Mouse (Mus musculus): ENCODE results near the gene Slc38a10.

Slc38a10 gene

GRCm38 (mm10) chr11:120137625-120138004 lies 13.5 kb downstream of the Slc38a10 start:
- in situ Hi-C loops (cut with MboI), result no loop called here

- in situ Hi-C loops (cut with MboI), result no loop called here
Measured at GRCm38 (mm10) chr11:120136796-120137624, 14.1 kb downstream of the Slc38a10 start.

GRCm38 (mm10) chr11:120136195-120136594 lies 15.0 kb downstream of the Slc38a10 start:
- in situ Hi-C loops (cut with MboI), result no loop called here

- in situ Hi-C loops (cut with MboI), result no loop called here
Measured at GRCm38 (mm10) chr11:120134847-120135530, 16.2 kb downstream of the Slc38a10 start.

- in situ Hi-C loops (cut with MboI), result no loop called here
Measured at GRCm38 (mm10) chr11:120134148-120134547, 17.0 kb downstream of the Slc38a10 start.

GRCm38 (mm10) chr11:120129281-120129680 lies 21.9 kb downstream of the Slc38a10 start:
- in situ Hi-C loops (cut with MboI), result no loop called here

- in situ Hi-C loops (cut with MboI), result no loop called here
Measured at GRCm38 (mm10) chr11:120126845-120127244, 24.3 kb downstream of the Slc38a10 start.

GRCm38 (mm10) chr11:120122126-120122525 lies 29.0 kb downstream of the Slc38a10 start:
- in situ Hi-C loops (cut with MboI), result no loop called here

GRCm38 (mm10) chr11:120120642-120121420 lies 30.3 kb downstream of the Slc38a10 start:
- in situ Hi-C loops (cut with MboI), result no loop called here

- in situ Hi-C loops (cut with MboI), result no loop called here
Measured at GRCm38 (mm10) chr11:120119936-120120541, 31.1 kb downstream of the Slc38a10 start.

- in situ Hi-C loops (cut with MboI), result no loop called here
Measured at GRCm38 (mm10) chr11:120119108-120119507, 32.0 kb downstream of the Slc38a10 start.

- in situ Hi-C loops (cut with MboI), result no loop called here
Measured at GRCm38 (mm10) chr11:120117626-120118025, 33.5 kb downstream of the Slc38a10 start.

- in situ Hi-C loops (cut with MboI), result no loop called here
Measured at GRCm38 (mm10) chr11:120114488-120115215, 36.5 kb downstream of the Slc38a10 start.

- in situ Hi-C loops (cut with MboI), result no loop called here
Measured at GRCm38 (mm10) chr11:120112136-120112535, 39.0 kb downstream of the Slc38a10 start.

GRCm38 (mm10) chr11:120111033-120111432 lies 40.1 kb downstream of the Slc38a10 start:
- in situ Hi-C loops (cut with MboI), result no loop called here

- in situ Hi-C loops (cut with MboI), result no loop called here
Measured at GRCm38 (mm10) chr11:120110554-120110953, 40.6 kb downstream of the Slc38a10 start.

- in situ Hi-C loops (cut with MboI), result no loop called here
Measured at GRCm38 (mm10) chr11:120109558-120110210, 41.5 kb downstream of the Slc38a10 start.

- in situ Hi-C loops (cut with MboI), result no loop called here
Measured at GRCm38 (mm10) chr11:120107796-120108195, 43.4 kb downstream of the Slc38a10 start.

GRCm38 (mm10) chr11:120107026-120107425 lies 44.1 kb downstream of the Slc38a10 start:
- in situ Hi-C loops (cut with MboI), result no loop called here

GRCm38 (mm10) chr11:120103431-120103997 lies 47.6 kb downstream of the Slc38a10 start:
- in situ Hi-C loops (cut with MboI), result no loop called here

Measured in mature B cell (primary cell).